Comparison of ENCODE assay signal across 21 mouse cellular contexts in genomic region chr6:6706729-6707128, GRCm38 (mm10).
DNase-seq lines count a peak whose midpoint lies in the region; ATAC-seq lines count a peak whose summit lies in the region.
"Had no signal": no experiment of that assay in that cellular context is flagged by ENCODE, and none has a peak within 500 bp of the region (broad histone marks: within the 10 kb centered on the region; RNA-seq: fewer than 3 reads in every experiment).

No protein-coding gene starts in this region.

- no peaks in the 10 kb centered on the region for H3K9me3 ChIP-seq in intestine, embryonic 15.5 days
- H3K9me3 ChIP-seq: forebrain, embryonic 15.5 days; hindbrain, embryonic 12.5 days; kidney, embryonic 15.5 days; limb, embryonic 10.5 days; midbrain, embryonic 13.5 days had no signal

- no peaks in the 10 kb centered on the region for H3K36me3 ChIP-seq in intestine, embryonic 15.5 days
- H3K36me3 ChIP-seq: forebrain, embryonic 15.5 days; hindbrain, embryonic 12.5 days; kidney, embryonic 15.5 days; limb, embryonic 10.5 days; midbrain, embryonic 13.5 days had no signal

- H3K4me1 ChIP-seq in intestine, embryonic 15.5 days (replicated peaks) = no peaks in the 10 kb centered on the region
- H3K4me1 ChIP-seq: forebrain, embryonic 15.5 days; hindbrain, embryonic 12.5 days; kidney, embryonic 15.5 days; limb, embryonic 10.5 days; midbrain, embryonic 13.5 days had no signal

- 89% methylated on average over 4 of the region's 4 CpGs for WGBS in intestine, embryonic 15.5 days

- no peak overlapping the region for H3K9ac ChIP-seq in intestine, embryonic 15.5 days
- H3K9ac ChIP-seq: forebrain, embryonic 15.5 days; hindbrain, embryonic 12.5 days; kidney, embryonic 15.5 days; lung, embryonic 14.5 days; midbrain, embryonic 13.5 days had no signal

- DNase-seq in frontal cortex, postnatal 36 days (ENCODE audit: low spot score in 2 of 2) = no peak
- DNase-seq in layer of hippocampus, adult 11-12 months (ENCODE audit: low spot score) = peak; percentile 24
- no peak for DNase-seq in layer of hippocampus, postnatal 10 days (ENCODE audit: low spot score in 2 of 2)
- peak; percentile 89 for DNase-seq in fibroblast of lung, adult 2 months (ENCODE audit: low read depth)
- no peak for DNase-seq in testis, postnatal 14 days (ENCODE audit: low spot score)
- DNase-seq: adrenal gland, postnatal 36 days; B cell, adult 2 months; cerebellum, postnatal 25 days; gastrocnemius, postnatal 10 days; lung, embryonic 14.5 days; thymus, postnatal 25 days had no signal

- H3K27ac ChIP-seq in intestine, embryonic 15.5 days = no peak overlapping the region
- H3K27ac ChIP-seq: forebrain, embryonic 15.5 days; hindbrain, embryonic 12.5 days; kidney, embryonic 15.5 days; limb, embryonic 10.5 days; macrophage; midbrain, embryonic 13.5 days had no signal

- H3K4me2 ChIP-seq in intestine, embryonic 15.5 days (replicated peaks) = no peak overlapping the region
- H3K4me2 ChIP-seq: forebrain, embryonic 15.5 days; hindbrain, embryonic 12.5 days; kidney, embryonic 15.5 days; liver, embryonic 11.5 days; lung, embryonic 14.5 days; midbrain, embryonic 13.5 days had no signal

- peak; percentile 55; the same call in 1 of the 2 replicates for ATAC-seq in frontal cortex, adult (ENCODE audit: low TSS enrichment)
- ATAC-seq in intestine, embryonic 15.5 days = no peak
- ATAC-seq: forebrain, embryonic 15.5 days; inflammation-experienced regulatory T-cells, adult 6 months; midbrain, embryonic 13.5 days had no signal

- H3K27me3 ChIP-seq in intestine, embryonic 15.5 days (replicated peaks) = no peaks in the 10 kb centered on the region
- H3K27me3 ChIP-seq: forebrain, embryonic 15.5 days; hindbrain, embryonic 12.5 days; kidney, embryonic 15.5 days; midbrain, embryonic 13.5 days had no signal

- no peak overlapping the region for H3K4me3 ChIP-seq in intestine, embryonic 15.5 days (replicated peaks)
- H3K4me3 ChIP-seq: forebrain, embryonic 15.5 days; hindbrain, embryonic 12.5 days; kidney, embryonic 15.5 days; limb, embryonic 10.5 days; midbrain, embryonic 13.5 days had no signal

Comparison
In these comparisons a context has a peak if more than half of its experiments do, and no peak if none do; other contexts are left out.
1. DNase-seq: peak in layer of hippocampus, adult 11-12 months (single experiment) and fibroblast of lung, adult 2 months (single experiment); none in frontal cortex, postnatal 36 days (0 of 2), layer of hippocampus, postnatal 10 days (0 of 2) and testis, postnatal 14 days (single experiment).